Mouse (Mus musculus) kidney, postnatal 0 days (tissue): ENCODE measurements at regions not wholly inside any gene's neighbourhood (a gene's known extent, or its start where the extent isn't known, plus 50 kb on each side); places are given as distances from the start of the nearest gene placed in this dataset.

Experiments
- ATAC-seq: fragments of 200-750 bp; cut with Nextera tagmentation; replicated peaks from 2 replicates; pipeline ENCODE4 v1.8.0; 2017; ENCODE audit warnings: low read depth, moderate number of reproducible peaks, moderate TSS enrichment, moderate library complexity; ENCODE audit not compliant: low FRiP score
- DNase-seq: peaks from one replicate; pipeline ENCODE4 v3.0.0-alpha.2; 2016; ENCODE audit warnings: low spot score
- H3K27ac ChIP-seq: fragments of 300-500 bp; sonication (generic); 2 replicates; pipeline ENCODE4 v1.5.1; 2014; ENCODE audit warnings: mild to moderate bottlenecking
- H3K27me3 ChIP-seq: fragments of 300-500 bp; sonication (generic); 2 replicates; pipeline ENCODE4 v1.6.1; 2014; ENCODE audit warnings: low read length, mixed read lengths; ENCODE audit not compliant: insufficient read depth
- H3K36me3 ChIP-seq: fragments of 300-500 bp; sonication (generic); 2 replicates; pipeline ENCODE4 v1.6.1; 2014; ENCODE audit warnings: low read length, mixed read lengths; ENCODE audit not compliant: insufficient read depth
- H3K4me1 ChIP-seq: fragments of 300-500 bp; sonication (generic); replicated peaks from 2 replicates; pipeline ENCODE4 v1.6.1; 2014; ENCODE audit warnings: antibody characterized with exemption, low read length, mixed read lengths; ENCODE audit not compliant: insufficient read depth
- H3K4me2 ChIP-seq: fragments of 300-500 bp; sonication (generic); 2 replicates; pipeline ENCODE4 v1.6.1; 2014; ENCODE audit warnings: mild to moderate bottlenecking, low read length, moderate library complexity, mixed read lengths
- H3K4me3 ChIP-seq: fragments of 300-500 bp; sonication (generic); replicated peaks from 2 replicates; pipeline ENCODE4 v1.5.1; 2014; ENCODE audit warnings: low read depth, low read length
- H3K9ac ChIP-seq: fragments of 300-500 bp; sonication (generic); 2 replicates; pipeline ENCODE4 v1.6.1; 2014; ENCODE audit warnings: low read depth, low read length
- H3K9me3 ChIP-seq: fragments of 300-500 bp; sonication (generic); replicated peaks from 2 replicates; pipeline ENCODE4 v1.6.1; 2016; ENCODE audit warnings: low read length, inconsistent platforms, mixed read lengths
- CTCF ChIP-seq: IDR thresholded peaks from 2 replicates; pipeline ENCODE4 v1.5.1; 2016; ENCODE audit warnings: antibody characterized with exemption, low read depth, mild to moderate bottlenecking, moderate library complexity
- WGBS: fragments of 180-500 bp; shearing (Covaris S2); extraction: QIAGEN DNeasy Blood & Tissue Kit; methylation state at CpG from one replicate; pipeline ENCODE4 v1.1.7; 2014; 5-methylcytosine and 5-hydroxymethylcytosine counted together

- no peak for ATAC-seq
Measured at GRCm38 (mm10) chr13:107933598-107934571, 110.4 kb upstream of the Smim15 start.

GRCm38 (mm10) chr13:107932423-107933032 lies 111.7 kb upstream of the Smim15 start:
- H3K9ac ChIP-seq: no peak overlapping the region

More at GRCm38 (mm10) chr13:107933598-107934571, 110.4 kb upstream of the Smim15 start:
- H3K4me3 ChIP-seq: no peak overlapping the region
- H3K9me3 ChIP-seq: no peaks in the 10 kb centered on the region
- 65% methylated on average over 17 of the region's 17 CpGs for WGBS
- no peak overlapping the region for H3K9ac ChIP-seq
- no peaks in the 10 kb centered on the region for H3K36me3 ChIP-seq
- peak; percentile 20; the same call in 1 of the 2 replicates for TF ChIP-seq CTCF
- no peaks in the 10 kb centered on the region for H3K27me3 ChIP-seq
- peaks cover 10% of the 10 kb centered on the region; the same call in 1 of the 2 replicates for H3K4me1 ChIP-seq
- H3K4me2 ChIP-seq: peak overlapping the region; percentile 13; the same call in 1 of the 2 replicates
- DNase-seq: no peak
- H3K27ac ChIP-seq: no peak overlapping the region

GRCm38 (mm10) chr13:107931216-107931615 lies 113.0 kb upstream of the Smim15 start:
- no peak overlapping the region for H3K9ac ChIP-seq
- H3K4me1 ChIP-seq: peaks cover 10% of the 10 kb centered on the region; the same call in 1 of the 2 replicates
- WGBS: 75% methylated on average over 7 of the region's 7 CpGs
- no peak overlapping the region for H3K4me2 ChIP-seq
- H3K36me3 ChIP-seq: no peaks in the 10 kb centered on the region
- H3K9me3 ChIP-seq: no peaks in the 10 kb centered on the region
- H3K4me3 ChIP-seq: no peak overlapping the region
- ATAC-seq: no peak
- H3K27ac ChIP-seq: no peak overlapping the region
- TF ChIP-seq CTCF: no peak
- DNase-seq: no peak
- H3K27me3 ChIP-seq: no peaks in the 10 kb centered on the region

More at GRCm38 (mm10) chr13:107932423-107933032, 111.7 kb upstream of the Smim15 start:
- TF ChIP-seq CTCF: no peak
- peak overlapping the region; percentile 32 for H3K4me2 ChIP-seq
- H3K4me3 ChIP-seq: no peak overlapping the region
- H3K9me3 ChIP-seq: no peaks in the 10 kb centered on the region
- 24% methylated on average over 12 of the region's 12 CpGs for WGBS
- H3K4me1 ChIP-seq: peaks cover 10% of the 10 kb centered on the region; the same call in 1 of the 2 replicates
- no peaks in the 10 kb centered on the region for H3K27me3 ChIP-seq
- peak; percentile 57; the same call in 1 of the 2 replicates for ATAC-seq
- H3K27ac ChIP-seq: no peak overlapping the region; the same call in 1 of the 2 replicates
- DNase-seq: peak; percentile 78
- H3K36me3 ChIP-seq: no peaks in the 10 kb centered on the region

GRCm38 (mm10) chr13:107927499-107928215 lies 116.6 kb upstream of the Smim15 start:
- H3K9me3 ChIP-seq: no peaks in the 10 kb centered on the region
- H3K9ac ChIP-seq: no peak overlapping the region
- TF ChIP-seq CTCF: peak; percentile 40; the same call in 1 of the 2 replicates
- WGBS: 84% methylated on average over 10 of the region's 10 CpGs
- no peaks in the 10 kb centered on the region for H3K27me3 ChIP-seq
- no peak for DNase-seq
- H3K4me2 ChIP-seq: no peak overlapping the region
- no peak overlapping the region for H3K27ac ChIP-seq
- H3K4me3 ChIP-seq: no peak overlapping the region
- no peaks in the 10 kb centered on the region for H3K36me3 ChIP-seq
- ATAC-seq: no peak
- H3K4me1 ChIP-seq: 0 out of 2 replicates have a peak, but pooled peaks cover 5% of the 10 kb centered on the region

- Histone ChIP-seq H3K27ac (no peak overlapping the region), H3K27me3 (no peaks in the 10 kb centered on the region), H3K4me1 (no peaks in the 10 kb centered on the region), H3K4me2 (no peak overlapping the region), H3K36me3 (no peaks in the 10 kb centered on the region), H3K9ac (no peak overlapping the region), H3K9me3 (no peaks in the 10 kb centered on the region), H3K4me3 (no peak overlapping the region)
- WGBS: 68% methylated on average over 8 of the region's 8 CpGs
- ATAC-seq (no peak), DNase-seq (no peak)
- TF ChIP-seq CTCF: no peak
Measured at GRCm38 (mm10) chr13:107925470-107925869, 118.8 kb upstream of the Smim15 start.
